Mouse (Mus musculus) stomach, postnatal 0 days (tissue): Measurements from ENCODE around the gene Cd28.

ENCODE experiments used
- CTCF ChIP-seq: IDR thresholded peaks from 2 replicates; pipeline ENCODE4 v1.5.1; 2016; ENCODE audit warnings: antibody characterized with exemption, low read depth, mild to moderate bottlenecking, moderate library complexity
- EP300 ChIP-seq: optimal IDR thresholded peaks from 2 replicates; pipeline ENCODE3; 2016; ENCODE audit warnings: antibody characterized with exemption

DNA sequence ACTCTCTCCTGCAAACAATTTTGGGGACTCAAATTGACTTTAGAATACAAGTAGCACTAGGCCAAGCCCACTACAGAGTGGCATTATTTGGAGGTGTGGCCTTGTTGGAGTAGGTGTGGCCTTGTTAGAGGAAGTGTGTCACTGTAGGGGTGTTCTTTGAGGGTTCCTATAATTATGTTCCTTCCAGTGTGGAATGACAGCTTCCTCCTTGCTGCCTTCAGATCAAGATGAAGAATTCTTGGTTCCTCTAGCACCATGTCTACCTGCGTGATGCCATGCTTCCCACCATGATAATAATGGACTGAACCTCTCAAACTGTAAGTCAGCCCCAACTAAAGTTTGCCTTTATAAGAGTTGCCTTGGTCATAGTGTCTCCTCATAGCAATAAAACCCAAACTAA, 91.1 kb downstream of the Cd28 start:
- TF ChIP-seq CTCF (no peak), EP300 (no peak)
